Mouse (Mus musculus) lung, postnatal 25 days (tissue): Measurements from ENCODE around the gene Ifit1.
"Not testable (repeated sequence)": the region's sequence is repeated elsewhere in the genome, so short reads cannot be mapped to it uniquely, and the experiment has no call there.

Source experiments
- DNase-seq: peaks from one replicate; pipeline ENCODE4 v3.0.0; 2022; ENCODE audit warnings: low spot score

The Ifit1 gene

DNA sequence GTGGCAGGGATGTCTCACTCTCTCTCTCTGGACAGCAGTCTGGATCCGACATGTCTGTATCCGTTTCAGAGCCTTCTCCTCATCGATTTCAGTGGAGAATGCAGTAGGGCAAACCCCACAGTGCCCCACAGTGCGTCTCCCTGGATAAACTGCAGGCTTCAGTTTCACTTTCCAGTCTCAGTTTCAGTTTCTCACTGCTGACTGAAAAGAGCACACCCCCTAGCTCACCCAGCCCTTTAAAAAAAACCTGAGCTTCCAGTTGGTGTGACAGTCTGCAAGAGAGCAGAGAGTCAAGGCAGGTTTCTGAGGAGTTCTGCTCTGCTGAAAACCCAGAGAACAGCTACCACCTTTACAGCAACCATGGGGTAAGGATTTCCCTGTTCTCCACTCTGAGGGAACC is at the start of gene Ifit1, which contains the start of gene Ifit1bl2:
Gene Ifit1, plus strand, starts transcription at position 249 of the 400 bp plus-strand sequence.
Gene Ifit1bl2, minus strand, starts transcription at position 121 of the 400 bp plus-strand sequence.
- peak; percentile 57 for DNase-seq

DNA sequence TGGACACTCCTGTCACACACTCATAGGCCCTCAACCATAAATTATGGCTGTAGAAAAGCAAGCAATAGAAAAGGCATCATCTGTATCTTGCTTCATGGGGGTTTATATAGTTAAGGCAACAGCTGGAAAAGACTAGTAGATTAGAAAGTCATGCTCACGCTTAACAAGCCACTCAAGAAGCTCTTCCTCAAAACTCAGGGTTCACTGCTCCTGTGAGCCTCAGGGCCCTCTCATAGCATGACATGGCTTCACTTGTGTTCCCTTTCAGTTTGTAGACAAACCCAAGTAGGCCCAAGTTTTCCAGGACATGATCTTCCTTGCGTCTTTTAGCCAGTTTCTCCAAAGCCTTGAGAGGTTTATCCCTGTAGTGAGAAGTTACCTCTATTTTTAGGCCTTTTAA is 47.2 kb upstream of the Ifit1 start:
- DNase-seq = no peak

DNA sequence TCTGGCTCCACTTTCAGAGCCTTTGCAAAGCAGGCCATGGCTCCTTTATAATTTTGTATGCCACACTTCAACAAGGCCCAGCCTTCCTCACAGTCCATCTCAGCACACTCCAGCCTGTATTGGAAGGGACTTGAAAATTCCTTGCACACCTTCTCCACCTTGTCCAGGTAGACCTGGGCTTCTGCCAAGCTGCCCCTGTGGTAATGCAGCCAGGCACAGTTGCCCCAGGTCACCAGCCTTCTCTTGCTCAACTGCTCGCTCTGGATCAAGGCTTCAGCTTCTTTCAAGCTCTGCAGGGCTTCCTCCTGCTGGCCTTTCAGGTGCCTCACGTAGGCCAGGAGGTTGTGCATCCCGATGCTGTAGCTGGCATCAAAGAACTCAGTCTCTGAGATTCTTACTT is 46.1 kb upstream of the Ifit1 start:
- DNase-seq = not testable (repeated sequence)

DNA sequence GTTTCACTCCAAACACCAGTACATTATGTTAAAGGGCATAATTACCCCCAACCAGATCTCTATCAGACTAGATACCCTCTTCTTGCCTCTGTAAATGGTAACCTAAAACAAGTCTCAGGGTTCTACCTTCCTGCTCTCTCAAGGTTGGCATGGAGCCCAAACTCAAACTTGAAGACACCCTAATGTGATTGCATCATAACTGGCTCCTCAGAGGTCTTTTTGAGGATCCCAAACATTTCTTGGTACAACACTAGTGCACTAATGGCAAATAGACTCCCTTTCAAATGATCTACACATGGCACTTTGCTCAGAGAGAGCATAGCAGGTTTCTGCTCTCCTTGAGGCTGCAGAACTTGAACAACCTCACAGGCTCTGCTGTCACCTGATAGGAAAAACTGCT is 43.9 kb upstream of the Ifit1 start:
- no peak for DNase-seq

DNA sequence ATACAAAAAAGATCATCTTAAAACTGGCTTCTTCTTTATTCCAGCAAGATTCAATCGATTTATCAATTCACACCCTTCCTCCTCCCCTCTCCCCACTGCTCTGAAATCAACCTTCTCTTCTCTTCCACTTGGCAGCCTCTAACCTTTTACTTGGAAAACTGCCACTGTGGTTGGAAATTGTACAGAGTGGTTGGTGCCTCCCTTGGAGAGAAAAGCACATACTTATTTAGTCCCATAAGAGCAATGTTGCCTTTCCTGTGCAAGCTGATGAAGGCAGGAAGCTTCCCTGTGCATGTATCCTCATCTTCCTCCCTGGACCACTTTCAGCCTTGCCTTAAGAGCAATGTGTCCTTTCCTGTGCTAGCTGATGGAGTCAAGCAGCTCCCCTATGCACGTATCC is 42.3 kb upstream of the Ifit1 start:
- DNase-seq = peak; percentile 80

DNA sequence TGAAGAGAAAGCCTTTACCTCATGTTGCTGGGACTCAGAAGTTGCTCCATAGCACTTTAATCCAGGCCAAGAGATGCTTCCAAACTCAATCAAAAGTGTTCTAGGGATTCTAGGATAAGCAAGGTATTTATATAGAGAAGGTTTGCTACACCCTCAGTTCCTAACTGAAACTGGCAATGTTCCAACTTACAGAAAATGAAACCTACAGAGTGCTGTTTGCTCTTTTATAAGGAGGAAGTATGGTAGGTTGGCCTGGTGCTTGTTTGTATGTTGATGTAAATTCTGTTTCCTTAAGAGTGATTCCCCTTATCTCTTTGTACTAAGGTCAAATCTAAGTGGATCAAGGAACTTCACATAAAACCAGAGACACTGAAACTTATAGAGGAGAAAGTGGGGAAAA is 41.4 kb upstream of the Ifit1 start:
- DNase-seq = peak; percentile 67

DNA sequence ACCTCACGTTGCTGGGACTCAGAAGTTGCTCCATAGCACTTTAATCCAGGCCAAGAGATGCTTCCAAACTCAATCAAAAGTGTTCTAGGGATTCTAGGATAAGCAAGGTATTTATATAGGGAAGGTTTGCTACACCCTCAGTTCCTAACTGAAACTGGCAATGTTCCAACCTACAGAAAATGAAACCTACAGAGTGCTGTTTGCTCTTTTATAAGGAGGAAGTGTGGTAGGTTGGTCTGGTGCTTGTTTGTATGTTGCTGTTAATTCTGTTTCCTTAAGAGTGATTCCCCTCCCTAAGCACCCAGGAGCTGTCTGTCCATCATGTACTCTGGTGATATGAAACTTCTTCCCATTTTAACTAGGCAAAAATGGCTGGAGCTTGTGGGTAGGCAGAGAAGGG is 38.8 kb upstream of the Ifit1 start, which contains the start of gene Ifit1bl1:
Gene Ifit1bl1, minus strand, starts transcription at position 69 of the 400 bp plus-strand sequence.
- peak; percentile 44 for DNase-seq

DNA sequence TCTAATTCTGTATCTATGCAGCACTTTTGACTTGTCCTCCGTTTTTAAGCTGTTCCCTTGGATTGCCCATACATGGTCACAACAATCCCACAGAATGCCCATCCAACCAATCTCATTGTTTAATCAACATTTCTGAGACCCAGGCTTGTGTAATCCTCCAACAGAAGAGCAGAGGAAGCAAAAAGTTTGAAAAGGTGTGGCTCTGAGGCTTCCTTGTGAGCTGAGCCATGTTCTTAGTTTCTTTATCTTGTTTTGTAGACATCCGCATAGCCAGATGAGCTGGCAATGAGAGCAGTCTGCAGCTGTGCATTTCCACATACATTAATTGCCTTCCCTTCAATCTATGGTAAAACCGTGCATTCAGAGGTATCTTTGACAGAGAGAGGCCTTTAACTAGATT is 35.2 kb upstream of the Ifit1 start:
- no peak for DNase-seq

DNA sequence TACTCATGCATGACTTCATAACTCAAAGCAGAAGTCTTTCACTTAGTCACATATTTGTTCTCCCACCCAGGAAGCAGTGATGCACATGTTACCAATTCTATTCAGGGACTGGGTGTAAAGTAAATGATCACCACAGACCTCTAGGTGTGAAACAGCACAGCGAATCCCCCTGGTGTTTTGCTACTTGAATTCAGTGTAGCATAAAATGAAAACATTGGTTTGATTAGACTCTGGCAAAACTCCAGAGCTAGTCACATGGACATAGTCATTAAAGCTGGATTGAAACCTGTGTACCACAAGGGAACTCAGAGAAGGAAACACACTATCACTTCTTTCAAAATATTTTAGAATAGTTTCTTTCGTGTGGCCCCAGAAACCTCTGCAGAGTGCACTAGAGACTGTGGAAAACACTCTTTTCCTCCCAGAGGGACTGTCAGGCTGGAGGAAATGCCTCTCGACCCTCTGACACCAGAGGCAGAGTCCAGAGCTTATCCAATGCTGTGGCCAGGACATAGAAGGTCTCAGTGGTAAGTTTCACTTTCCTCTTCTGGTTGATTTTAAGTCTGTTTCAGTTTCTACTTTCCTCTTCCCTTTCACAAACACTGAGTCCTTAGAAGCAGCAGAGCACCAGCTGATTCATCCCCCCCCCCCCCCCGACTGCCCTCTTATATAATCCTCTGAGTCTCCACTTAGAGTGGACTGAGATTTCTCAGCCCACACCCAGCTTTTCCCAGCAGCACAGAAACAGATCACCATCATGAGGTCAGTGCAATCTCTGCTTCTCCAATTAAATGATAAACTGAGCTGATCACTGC is 33.2 kb upstream of the Ifit1 start, which contains the start of gene Ifit3b:
Gene Ifit3b, plus strand, starts transcription at position 734 of the 815 bp plus-strand sequence.
- peak; percentile 38 for DNase-seq

DNA sequence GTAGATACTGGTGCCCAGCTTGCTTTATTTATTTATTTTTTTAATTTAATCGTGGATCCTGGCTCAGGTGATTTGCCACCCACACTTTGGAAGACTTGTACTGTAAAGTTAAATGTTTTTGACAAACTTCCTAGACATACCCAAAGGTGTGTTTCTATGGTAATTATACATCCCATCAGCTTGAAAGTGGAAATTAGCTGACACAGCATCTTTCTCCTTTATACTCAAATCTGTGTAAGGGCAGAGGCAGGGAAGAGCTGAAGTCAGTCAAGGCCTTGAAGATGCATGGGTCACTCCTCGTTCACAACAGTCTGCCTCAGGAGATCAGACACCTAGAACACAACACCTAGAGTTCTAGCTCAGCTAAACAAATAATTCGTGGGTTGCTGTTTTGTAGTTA is 30.6 kb upstream of the Ifit1 start:
- not testable (repeated sequence) for DNase-seq

DNA sequence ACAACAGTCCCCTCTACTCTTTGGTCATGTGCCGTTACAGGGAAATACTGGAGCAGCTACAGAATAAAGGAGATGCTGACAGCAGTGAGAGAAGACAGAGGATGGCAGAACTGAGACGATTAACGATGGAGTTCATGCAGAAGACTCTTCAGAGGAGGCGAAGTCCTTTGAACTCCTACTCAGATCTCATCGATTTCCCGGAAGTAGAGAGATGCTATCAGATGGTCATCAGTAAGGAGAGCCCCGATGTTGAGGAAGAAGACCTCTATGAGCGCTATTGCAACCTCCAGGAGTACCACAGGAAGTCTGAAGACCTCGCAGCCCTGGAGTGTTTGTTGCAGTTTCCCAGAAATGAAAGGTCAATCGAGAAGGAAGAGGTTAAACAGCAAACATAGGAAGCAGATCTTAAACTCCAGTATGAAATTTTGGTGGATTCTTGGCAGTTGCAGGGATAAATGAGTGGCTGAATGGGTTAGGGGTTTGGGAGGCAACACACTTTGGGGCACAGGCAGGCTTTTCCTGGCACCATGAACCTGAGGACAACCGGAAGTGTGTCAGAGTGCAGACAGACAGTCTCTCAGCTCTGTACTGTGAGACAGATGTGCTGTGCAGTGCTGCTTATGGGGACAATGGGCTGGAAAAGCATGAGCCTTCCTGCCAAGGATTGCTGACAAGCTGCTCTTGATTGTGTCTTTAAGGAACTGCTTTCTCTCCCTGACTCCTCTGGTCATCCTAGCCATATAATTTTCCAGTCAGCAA is 28.2 kb upstream of the Ifit1 start:
- DNase-seq = not testable (repeated sequence)

DNA sequence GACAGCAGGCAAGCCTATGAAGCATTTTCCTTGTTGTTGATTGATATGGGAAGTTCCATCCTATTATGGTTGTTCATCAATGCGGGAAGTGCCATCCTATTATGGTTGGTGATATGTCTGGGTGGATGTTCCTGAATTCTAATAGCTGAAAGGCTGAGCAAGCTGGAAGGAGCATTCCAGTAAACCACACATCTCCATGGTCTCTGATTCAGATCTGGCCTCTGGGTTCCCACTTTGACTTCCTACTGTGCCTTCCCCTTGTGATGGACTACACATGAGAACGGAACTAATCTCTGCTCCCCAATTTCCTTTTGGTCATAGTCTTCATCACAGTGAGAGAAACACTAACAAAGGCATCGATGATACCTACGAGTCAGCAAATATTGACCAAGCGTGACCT is 19.8 kb upstream of the Ifit1 start:
- no peak for DNase-seq

DNA sequence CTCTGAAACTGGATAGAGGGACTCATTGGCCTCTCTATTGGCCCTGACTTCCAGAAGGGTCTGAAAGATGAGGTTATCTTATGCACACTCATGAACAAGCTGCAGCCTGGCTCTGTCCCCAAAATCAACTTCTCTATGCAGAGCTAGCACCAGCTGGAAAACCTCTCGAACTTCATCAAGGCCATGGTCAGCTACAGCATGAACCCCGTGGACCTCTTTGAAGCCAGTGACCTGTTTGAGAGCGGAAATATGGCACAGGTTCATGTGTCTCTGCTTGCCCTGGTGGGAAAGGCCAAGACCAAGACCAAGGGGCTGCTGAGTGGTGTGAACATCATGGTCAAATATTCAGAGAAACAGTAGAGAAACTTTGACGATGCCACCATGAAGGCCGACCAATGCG is 16.9 kb upstream of the Ifit1 start:
- DNase-seq = no peak

DNA sequence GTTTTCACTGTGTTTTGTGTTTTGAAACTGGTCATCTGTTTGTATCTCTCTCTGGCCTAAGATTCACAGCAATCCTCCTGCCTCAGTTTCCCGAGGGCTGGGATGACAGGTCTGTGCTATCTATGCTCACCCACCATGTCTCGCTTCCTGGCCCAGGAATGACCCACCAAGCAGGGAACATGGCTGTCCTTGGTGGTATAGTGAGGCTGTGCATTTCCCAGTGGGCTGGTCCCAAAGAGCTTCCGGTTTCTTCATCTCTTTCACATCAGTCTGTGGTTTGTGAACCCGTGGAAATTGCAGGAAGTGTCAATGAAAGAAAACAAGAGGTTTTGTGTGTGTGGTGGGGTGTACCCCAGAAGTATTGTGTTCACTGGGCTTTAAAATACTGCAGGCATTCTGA is 16.0 kb upstream of the Ifit1 start:
- no peak for DNase-seq

DNA sequence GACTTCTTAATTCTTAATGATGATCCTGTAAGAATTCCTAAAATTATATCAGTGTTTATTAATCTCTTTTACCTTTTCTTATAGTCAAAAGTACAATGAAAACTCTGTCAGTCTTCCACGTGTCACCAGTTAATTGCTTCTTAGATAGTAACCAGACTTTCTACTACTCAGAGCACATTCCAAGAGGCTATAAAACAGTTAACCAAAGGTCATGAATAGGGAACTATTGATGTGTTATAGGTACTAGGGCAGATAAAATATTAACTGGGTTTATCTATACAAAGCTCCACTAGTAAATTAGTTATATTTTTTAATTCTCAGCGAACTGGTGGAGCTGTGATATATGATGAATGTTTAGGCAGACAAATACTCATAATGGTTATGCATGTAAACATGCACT is 13.2 kb upstream of the Ifit1 start:
- DNase-seq = no peak

DNA sequence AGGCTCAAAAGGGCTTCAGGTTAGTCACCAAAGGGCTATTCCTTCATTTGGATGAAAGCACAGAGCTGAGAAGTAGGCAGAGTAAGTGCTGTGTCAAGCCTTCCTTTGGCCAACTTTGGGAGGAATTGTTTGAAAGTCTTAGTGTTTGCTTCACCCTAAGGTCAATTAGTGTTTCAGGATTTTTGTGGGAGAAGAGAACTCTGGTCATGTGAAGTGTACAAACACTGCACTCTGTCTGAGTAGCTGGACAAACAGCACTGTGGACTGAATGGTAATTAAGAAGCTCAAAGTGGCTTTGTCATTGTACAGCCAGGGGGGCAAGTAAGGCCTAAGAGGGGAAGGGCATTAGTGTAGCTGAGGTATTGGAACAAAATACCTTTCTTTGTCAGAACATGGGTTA is 9.2 kb upstream of the Ifit1 start:
- peak; percentile 70 for DNase-seq

DNA sequence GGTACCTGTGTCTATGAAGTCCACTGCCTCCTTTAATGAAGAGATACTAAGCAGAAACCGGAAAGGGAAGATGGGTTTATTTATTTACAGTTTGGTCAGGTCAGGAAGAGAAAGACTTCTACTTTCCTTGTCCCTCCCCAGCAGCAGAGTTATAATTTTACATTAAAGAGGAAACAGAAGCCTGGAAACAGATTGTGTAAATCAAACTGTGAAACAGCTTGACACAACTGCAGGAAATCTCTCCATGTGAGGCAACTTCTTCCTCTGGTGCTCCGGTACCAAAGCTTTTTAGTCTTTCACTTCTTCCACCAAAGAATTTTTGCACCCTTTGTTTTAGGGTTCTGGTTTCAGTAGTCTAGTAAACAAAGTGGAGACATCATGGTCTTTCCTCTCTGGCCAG is 7.2 kb upstream of the Ifit1 start:
- DNase-seq = no peak

DNA sequence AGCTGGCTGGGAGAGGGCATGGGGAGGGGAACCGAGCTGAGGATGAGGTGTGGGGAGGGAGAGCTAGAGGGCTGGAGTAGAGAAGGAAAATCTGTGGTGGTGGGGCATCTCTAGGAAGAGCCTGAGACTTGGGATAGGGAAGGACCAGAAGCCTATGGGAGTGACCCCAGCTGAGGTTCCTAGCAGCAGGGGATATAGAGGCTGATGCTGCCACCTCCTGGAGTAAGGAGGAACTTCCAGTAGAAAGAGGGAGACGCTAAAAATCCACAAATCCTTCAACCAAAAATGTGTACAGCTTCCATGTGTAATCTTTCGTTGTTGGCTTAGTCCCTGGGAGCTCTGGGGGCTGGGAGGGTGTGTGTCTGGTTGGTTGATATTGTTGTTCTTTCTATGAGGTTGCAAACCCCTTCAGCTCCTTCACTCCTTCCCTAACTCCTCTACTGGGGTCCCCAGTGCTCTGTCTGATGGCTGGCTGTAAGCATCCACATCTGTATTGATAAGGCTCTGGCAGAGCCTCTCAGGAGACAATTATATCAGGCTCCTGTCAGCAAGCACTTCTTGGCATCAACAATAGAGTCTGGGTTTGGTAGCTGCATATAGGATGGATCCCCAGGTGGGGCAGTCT is 3.6 kb upstream of the Ifit1 start:
- DNase-seq = peak; percentile 66

DNA sequence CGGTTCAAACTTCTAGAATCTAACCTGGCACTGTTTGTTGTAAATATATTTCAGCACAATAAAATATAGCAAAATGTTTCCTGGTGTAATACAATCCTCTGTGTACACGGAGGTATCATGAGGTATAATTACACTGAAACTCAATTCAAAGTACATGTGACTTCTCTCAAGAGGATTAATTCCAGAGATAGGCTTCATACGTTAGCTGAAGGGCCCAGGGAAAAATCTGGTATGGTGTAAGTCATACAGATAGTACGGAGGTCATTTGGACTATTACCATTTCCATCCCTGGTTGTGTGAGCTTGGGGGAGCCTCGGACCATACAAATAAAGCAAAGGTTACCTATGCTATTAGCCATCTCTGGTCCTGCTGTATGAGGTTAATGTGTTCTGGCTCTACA is 1.9 kb downstream of the Ifit1 start:
- DNase-seq = no peak

DNA sequence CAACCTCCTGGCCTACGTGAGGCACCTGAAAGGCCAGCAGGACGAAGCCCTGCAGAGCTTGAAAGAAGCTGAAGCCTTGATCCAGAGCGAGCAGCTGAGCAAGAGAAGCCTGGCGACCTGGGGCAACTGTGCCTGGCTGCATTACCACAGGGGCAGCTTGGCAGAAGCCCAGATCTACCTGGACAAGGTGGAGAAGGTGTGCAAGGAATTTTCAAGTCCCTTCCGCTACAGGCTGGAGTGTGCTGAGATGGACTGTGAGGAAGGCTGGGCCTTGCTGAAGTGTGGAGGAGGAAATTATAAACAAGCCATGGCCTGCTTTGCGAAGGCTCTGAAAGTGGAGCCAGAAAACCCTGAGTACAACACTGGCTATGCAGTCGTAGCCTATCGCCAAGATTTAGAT is 7.0 kb downstream of the Ifit1 start:
- DNase-seq = peak; percentile 62

DNA sequence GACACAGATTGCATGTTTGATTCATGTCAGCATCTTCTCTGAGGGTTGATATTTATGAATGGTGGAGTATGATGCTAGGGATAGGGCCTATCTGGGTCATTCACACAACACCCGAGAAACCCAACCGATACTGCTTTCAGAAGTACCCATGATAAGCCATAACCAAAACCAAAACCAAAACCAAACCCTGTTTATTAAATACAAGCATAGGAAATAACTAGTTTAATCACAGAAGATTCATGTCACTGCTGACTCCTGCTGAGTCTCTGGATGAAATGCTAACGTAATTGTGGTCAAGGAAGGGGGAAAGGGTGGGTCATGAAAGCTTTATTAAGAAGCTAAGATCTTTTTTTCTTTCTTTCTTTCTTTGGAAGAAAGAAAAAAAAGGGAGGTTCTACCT is 9.6 kb downstream of the Ifit1 start:
- no peak for DNase-seq

DNA sequence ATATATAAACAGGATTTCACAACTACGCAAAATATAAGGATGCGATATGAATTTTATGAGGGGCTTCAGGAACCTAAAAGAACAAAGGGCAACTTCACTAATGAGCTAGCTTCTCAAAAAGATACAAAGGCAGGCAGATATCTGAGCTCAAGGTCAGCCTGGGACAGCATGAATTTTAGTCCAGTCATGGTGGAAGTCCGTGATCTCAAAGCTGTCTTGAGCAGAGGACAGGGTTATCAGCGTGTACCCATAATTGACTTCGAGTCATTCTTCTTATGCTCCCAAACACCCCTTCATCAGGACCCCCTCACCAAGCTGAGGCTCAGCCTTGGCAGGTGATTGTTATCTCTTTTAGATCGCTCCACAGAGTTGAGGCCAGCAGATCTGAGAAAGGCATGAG is 10.3 kb downstream of the Ifit1 start:
- no peak for DNase-seq
